Mouse (Mus musculus) ES-E14 (cell line): ENCODE measurements at regions not wholly inside any gene's neighbourhood (a gene's known extent, or its start where the extent isn't known, plus 50 kb on each side); places are given as distances from the start of the nearest gene placed in this dataset.
A peak's percentile ranks its signal among the peaks of the same experiment; 100 is the strongest.

Experiments used
- DNase-seq: peaks from one replicate; pipeline ENCODE4 v3.0.0-alpha.2; 2013; ENCODE audit warnings: low read depth, low spot score
- H3K27ac ChIP-seq: 2 replicates; pipeline ENCODE4 v1.5.1; 2012; ENCODE audit warnings: low read depth, mild to moderate bottlenecking, low read length, moderate library complexity, mixed read lengths; ENCODE audit not compliant: poor library complexity, insufficient read depth, severe bottlenecking
- H3K36me3 ChIP-seq: 2 replicates; pipeline ENCODE4 v1.6.1; 2012; ENCODE audit warnings: mild to moderate bottlenecking, low read length, moderate library complexity, mixed read lengths; ENCODE audit not compliant: control insufficient read depth, poor library complexity, insufficient read depth, severe bottlenecking
- H3K4me1 ChIP-seq, 2 experiments: fragments of 150-350 bp in 1 of 2; sonication (generic) in 1 of 2; 2 replicates each; pipeline ENCODE4 v1.6.1; 2012; ENCODE audit warnings: low read length in 2 of 2, mild to moderate bottlenecking in 1 of 2, mixed read lengths in 1 of 2; ENCODE audit not compliant: control insufficient read depth in 2 of 2, insufficient read depth in 2 of 2, poor library complexity in 1 of 2
- H3K4me3 ChIP-seq, 2 experiments: fragments of 150-350 bp in 1 of 2; sonication (generic) in 1 of 2; 2 replicates each; pipeline ENCODE4 v1.5.1; 2012; ENCODE audit warnings: low read length in 2 of 2, low read depth in 1 of 2, mild to moderate bottlenecking in 1 of 2, mixed read lengths in 1 of 2; ENCODE audit not compliant: insufficient read depth in 1 of 2, poor library complexity in 1 of 2, severe bottlenecking in 1 of 2
- H3K9ac ChIP-seq: 2 replicates; pipeline ENCODE4 v1.6.1; 2012; ENCODE audit warnings: low read depth, mild to moderate bottlenecking, low read length, mixed read lengths; ENCODE audit not compliant: poor library complexity, insufficient read depth, severe bottlenecking
- H3K9me3 ChIP-seq: fragments of 150-350 bp; sonication (generic); 2 replicates; pipeline ENCODE4 v1.6.1; 2012; ENCODE audit warnings: low read depth, mild to moderate bottlenecking, low read length; ENCODE audit not compliant: control insufficient read depth, insufficient read depth
- CHD2 ChIP-seq: IDR thresholded peaks from 2 replicates; pipeline ENCODE4 v1.6.1; 2014; ENCODE audit warnings: mild to moderate bottlenecking, low read depth, low read length, inconsistent platforms
- HCFC1 ChIP-seq: IDR thresholded peaks from 2 replicates; pipeline ENCODE4 v1.6.1; 2012; ENCODE audit warnings: low read length, inconsistent platforms, borderline replicate concordance; ENCODE audit not compliant: insufficient read depth
- MAFK ChIP-seq: IDR thresholded peaks from 2 replicates; pipeline ENCODE4 v1.6.1; 2014; ENCODE audit warnings: mild to moderate bottlenecking, low read depth, low read length, inconsistent platforms; ENCODE audit not compliant: insufficient read depth
- ZC3H11A ChIP-seq: IDR thresholded peaks from 2 replicates; pipeline ENCODE4 v1.6.1; 2012; ENCODE audit warnings: low read depth, mild to moderate bottlenecking, inconsistent platforms, low read length, borderline replicate concordance
- ZNF384 ChIP-seq: IDR thresholded peaks from 2 replicates; pipeline ENCODE4 v1.6.1; 2012; ENCODE audit warnings: low read depth, low read length, inconsistent platforms
- in situ Hi-C, 2 experiments: fragments of 600-800 bp; cut with MboI; formaldehyde crosslinking; loops; one replicate each; pipeline ENCODE4 v1.15.1; 2025; ENCODE audit warnings: low sequenced_read_pairs in 2 of 2, inconsistent platforms in 1 of 2; ENCODE audit not compliant: unreplicated experiment in 2 of 2

- in situ Hi-C loops, result no loop called here
- DNase-seq, result no peak
- Histone ChIP-seq H3K36me3 (no peaks in the 10 kb centered on the region), H3K9ac (no peak overlapping the region), H3K4me3 (no peak overlapping the region), H3K9me3 (no peaks in the 10 kb centered on the region), H3K4me1 (peaks cover 1 to 4% of the 10 kb centered on the region in 2 experiments; a peak in 1 of 4 replicates), H3K27ac (no peak overlapping the region)
- TF ChIP-seq ZC3H11A (no peak), ZNF384 (no peak), CHD2 (no peak)
Observed at GRCm38 (mm10) chr1:121092870-121093269, 239.5 kb downstream of the Insig2 start.

GRCm38 (mm10) chr1:121096551-121097550, 235.5 kb downstream of the Insig2 start:
- in situ Hi-C loops, result no loop called here
- Histone ChIP-seq H3K4me3 (peak overlapping the region; percentile 15 to 35; a peak in 3 of 4 replicates), H3K9ac (peak overlapping the region; percentile 46; the same call in 1 of the 2 replicates), H3K27ac (no peak overlapping the region), H3K36me3 (no peaks in the 10 kb centered on the region), H3K9me3 (no peaks in the 10 kb centered on the region), H3K4me1 (0 out of 4 replicates have a peak, but pooled peaks cover 1 to 2% of the 10 kb centered on the region in 2 experiments)
- DNase-seq, result no peak
- TF ChIP-seq ZC3H11A, result no peak
- TF ChIP-seq HCFC1, result no peak
- no peak for TF ChIP-seq CHD2
- TF ChIP-seq MAFK, result no peak
- TF ChIP-seq ZNF384, result peak; percentile 70; the same call in 1 of the 2 replicates

- Histone ChIP-seq H3K4me1 (no peaks in the 10 kb centered on the region), H3K27ac (no peak overlapping the region), H3K9me3 (no peaks in the 10 kb centered on the region), H3K36me3 (no peaks in the 10 kb centered on the region), H3K4me3 (no peak overlapping the region), H3K9ac (no peak overlapping the region)
- DNase-seq, result no peak
- no peak for TF ChIP-seq ZC3H11A
- in situ Hi-C loops, result no loop called here
Observed at GRCm38 (mm10) chr1:121111776-121112344, 220.5 kb downstream of the Insig2 start.

GRCm38 (mm10) chr1:121112464-121112863, 219.9 kb downstream of the Insig2 start:
- no peak overlapping the region for H3K9ac ChIP-seq
- H3K36me3 ChIP-seq, result no peaks in the 10 kb centered on the region
- DNase-seq, result no peak
- H3K4me1 ChIP-seq, result no peaks in the 10 kb centered on the region
- no peak overlapping the region for H3K27ac ChIP-seq
- TF ChIP-seq ZNF384 (no peak), MAFK (no peak), CHD2 (no peak), HCFC1 (no peak), ZC3H11A (no peak)
- no peak overlapping the region for H3K4me3 ChIP-seq
- in situ Hi-C loops, result no loop called here
- H3K9me3 ChIP-seq, result no peaks in the 10 kb centered on the region
